Mouse (Mus musculus): ENCODE data around the gene Litaf. TPM values are rescaled to one million over a fixed set of nuclear protein-coding genes. Genes with fewer than 3 reads are reported as not detected.
"Not testable (repeated sequence)": the region's sequence is repeated elsewhere in the genome, so short reads cannot be mapped to it uniquely, and the experiment has no call there.

The Litaf gene
- polyA plus RNA-seq, 1 experiment: 107 TPM

DNA sequence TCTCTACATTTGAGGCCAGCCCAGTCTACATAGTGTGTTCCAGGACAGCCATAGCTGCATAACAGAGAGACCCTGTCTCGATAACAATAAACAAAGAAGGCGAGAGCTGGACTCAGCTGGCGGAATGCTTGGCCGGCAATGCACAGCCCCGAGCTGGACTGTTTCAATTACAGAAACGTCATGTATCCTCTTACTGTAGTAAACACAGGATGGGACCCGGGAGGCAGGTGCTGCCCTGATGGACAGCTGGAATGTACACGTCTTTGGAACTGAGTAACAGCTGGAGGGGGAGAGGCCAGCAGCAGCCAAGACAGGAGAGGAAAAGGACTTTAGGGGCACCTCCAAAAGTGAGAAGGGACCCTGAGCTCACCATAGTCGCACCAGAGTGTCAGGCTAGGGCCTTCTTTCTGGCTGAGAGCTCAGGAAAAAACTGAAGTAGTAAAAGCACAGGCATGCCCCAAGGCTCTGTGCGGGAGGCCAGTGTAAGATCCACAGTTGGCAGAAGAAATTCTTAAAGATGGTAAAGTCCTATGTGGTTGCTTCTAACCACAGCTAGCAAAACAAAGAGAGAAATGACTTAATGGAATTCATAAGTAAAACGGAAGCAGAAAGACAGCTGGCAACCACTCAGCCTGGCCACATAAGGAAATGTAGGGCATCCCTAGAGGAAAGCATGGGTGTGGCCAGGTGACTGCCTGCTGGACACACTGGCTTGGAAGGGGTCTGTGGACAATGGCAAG is 86.7 kb downstream of the Litaf start:
- no peaks in the 10 kb centered on the region for H3K36me3 ChIP-seq (ENCODE audit: control insufficient read depth, insufficient read depth, low read length)
- H3K4me3 ChIP-seq (ENCODE audit: control insufficient read depth, insufficient read depth, low read length): no peak overlapping the region
- TF ChIP-seq CTCF (IDR thresholded peaks at IDR 0.05; ENCODE audit: borderline replicate concordance, control insufficient read depth, extremely low read depth, insufficient read depth, low read length, poor library complexity): no peak
- TF ChIP-seq POLR2A (IDR thresholded peaks at IDR 0.05; ENCODE audit: control insufficient read depth, extremely low read depth, insufficient read depth, low read length, poor library complexity): no peak
- no peak overlapping the region for H3K27ac ChIP-seq (ENCODE audit: control insufficient read depth, insufficient read depth, low read length)
- no peaks in the 10 kb centered on the region for H3K27me3 ChIP-seq (ENCODE audit: control insufficient read depth, insufficient read depth, low read length)
- 42% methylated on average over 11 of the region's 11 CpGs for WGBS
- DNase-seq: peak; percentile 15
- H3K4me1 ChIP-seq (replicated peaks; ENCODE audit: control insufficient read depth, insufficient read depth, low read length): peaks cover 25% of the 10 kb centered on the region

- no peaks in the 10 kb centered on the region for H3K27me3 ChIP-seq (ENCODE audit: control insufficient read depth, insufficient read depth, low read length)
- no peak for DNase-seq
- TF ChIP-seq POLR2A (IDR thresholded peaks at IDR 0.05; ENCODE audit: control insufficient read depth, extremely low read depth, insufficient read depth, low read length, poor library complexity): no peak
- TF ChIP-seq CTCF (IDR thresholded peaks at IDR 0.05; ENCODE audit: borderline replicate concordance, control insufficient read depth, extremely low read depth, insufficient read depth, low read length, poor library complexity): no peak
- H3K4me1 ChIP-seq (replicated peaks; ENCODE audit: control insufficient read depth, insufficient read depth, low read length): peaks cover 25% of the 10 kb centered on the region
- H3K27ac ChIP-seq (ENCODE audit: control insufficient read depth, insufficient read depth, low read length): no peak overlapping the region
- no peaks in the 10 kb centered on the region for H3K36me3 ChIP-seq (ENCODE audit: control insufficient read depth, insufficient read depth, low read length)
- no peak overlapping the region for H3K4me3 ChIP-seq (ENCODE audit: control insufficient read depth, insufficient read depth, low read length)
- 65% methylated on average over 9 of the region's 9 CpGs for WGBS
Observed at GRCm38 (mm10) chr16:10977877-10978276, 88.1 kb downstream of the Litaf start.

DNA sequence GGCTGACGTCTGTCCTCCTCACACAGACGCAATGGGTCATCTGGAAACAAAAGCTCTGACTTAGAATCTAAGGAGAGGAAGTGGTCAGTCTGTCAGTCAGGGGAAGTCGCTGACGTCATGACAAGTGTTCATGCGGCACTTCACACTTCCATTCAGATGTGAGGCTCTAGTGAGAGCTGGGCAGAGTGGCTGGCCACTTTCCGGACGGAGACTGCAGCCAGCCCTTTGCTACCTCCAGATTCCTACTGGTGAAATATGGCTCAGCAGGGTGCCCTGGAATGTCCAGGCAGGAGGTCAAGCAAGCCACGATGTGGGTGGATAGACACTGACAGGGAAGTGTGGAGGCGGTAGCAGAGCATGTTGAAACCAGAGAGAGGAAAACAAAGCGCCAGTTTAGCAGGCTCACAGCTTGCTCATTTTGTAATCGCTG is 89.7 kb downstream of the Litaf start:
- Histone ChIP-seq H3K36me3 (ENCODE audit: control insufficient read depth, insufficient read depth, low read length) (no peaks in the 10 kb centered on the region), H3K4me1 (replicated peaks; ENCODE audit: control insufficient read depth, insufficient read depth, low read length) (peaks cover 25% of the 10 kb centered on the region), H3K4me3 (ENCODE audit: control insufficient read depth, insufficient read depth, low read length) (no peak overlapping the region), H3K27ac (ENCODE audit: control insufficient read depth, insufficient read depth, low read length) (no peak overlapping the region), H3K27me3 (ENCODE audit: control insufficient read depth, insufficient read depth, low read length) (no peaks in the 10 kb centered on the region)
- TF ChIP-seq CTCF (IDR thresholded peaks at IDR 0.05; ENCODE audit: borderline replicate concordance, control insufficient read depth, extremely low read depth, insufficient read depth, low read length, poor library complexity): no peak
- no peak for TF ChIP-seq POLR2A (IDR thresholded peaks at IDR 0.05; ENCODE audit: control insufficient read depth, extremely low read depth, insufficient read depth, low read length, poor library complexity)
- DNase-seq: no peak
- 73% methylated on average over 11 of the region's 11 CpGs for WGBS

- no peak for DNase-seq
- TF ChIP-seq POLR2A (IDR thresholded peaks at IDR 0.05; ENCODE audit: control insufficient read depth, extremely low read depth, insufficient read depth, low read length, poor library complexity) (no peak), CTCF (IDR thresholded peaks at IDR 0.05; ENCODE audit: borderline replicate concordance, control insufficient read depth, extremely low read depth, insufficient read depth, low read length, poor library complexity) (no peak)
- Histone ChIP-seq H3K36me3 (ENCODE audit: control insufficient read depth, insufficient read depth, low read length) (no peaks in the 10 kb centered on the region), H3K4me3 (ENCODE audit: control insufficient read depth, insufficient read depth, low read length) (no peak overlapping the region), H3K27ac (ENCODE audit: control insufficient read depth, insufficient read depth, low read length) (no peak overlapping the region), H3K4me1 (replicated peaks; ENCODE audit: control insufficient read depth, insufficient read depth, low read length) (peaks cover 29% of the 10 kb centered on the region), H3K27me3 (ENCODE audit: control insufficient read depth, insufficient read depth, low read length) (no peaks in the 10 kb centered on the region)
- 67% methylated on average over 5 of the region's 5 CpGs for WGBS
Observed at GRCm38 (mm10) chr16:10974939-10975338, 91.0 kb downstream of the Litaf start.

DNA sequence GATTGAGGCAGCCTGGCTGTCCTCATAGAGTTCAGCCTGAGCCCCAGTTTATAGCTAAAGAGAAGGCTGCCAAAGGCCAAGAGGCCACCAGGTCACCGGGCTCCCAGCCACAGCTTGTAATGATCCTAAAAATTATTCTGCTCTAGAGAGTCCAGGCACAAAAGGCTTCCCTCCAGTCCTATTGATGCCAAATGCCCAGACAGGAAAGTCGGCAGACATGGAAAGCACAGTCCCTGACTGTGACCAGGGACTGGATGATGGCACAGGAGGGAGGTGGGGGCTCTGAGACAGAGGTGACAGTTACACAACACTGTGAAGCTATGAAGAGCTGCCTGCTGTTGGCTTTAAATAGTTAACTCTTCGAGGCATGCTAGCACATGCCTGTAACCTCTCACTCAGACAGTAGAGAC is 91.9 kb downstream of the Litaf start:
- DNase-seq: no peak
- Histone ChIP-seq H3K27ac (ENCODE audit: control insufficient read depth, insufficient read depth, low read length) (no peak overlapping the region), H3K4me3 (ENCODE audit: control insufficient read depth, insufficient read depth, low read length) (no peak overlapping the region), H3K36me3 (ENCODE audit: control insufficient read depth, insufficient read depth, low read length) (no peaks in the 10 kb centered on the region), H3K4me1 (replicated peaks; ENCODE audit: control insufficient read depth, insufficient read depth, low read length) (peaks cover 28% of the 10 kb centered on the region), H3K27me3 (ENCODE audit: control insufficient read depth, insufficient read depth, low read length) (no peaks in the 10 kb centered on the region)
- WGBS: 89% methylated on average over 3 of the region's 3 CpGs
- TF ChIP-seq POLR2A (IDR thresholded peaks at IDR 0.05; ENCODE audit: control insufficient read depth, extremely low read depth, insufficient read depth, low read length, poor library complexity) (no peak), CTCF (IDR thresholded peaks at IDR 0.05; ENCODE audit: borderline replicate concordance, control insufficient read depth, extremely low read depth, insufficient read depth, low read length, poor library complexity) (no peak)

DNA sequence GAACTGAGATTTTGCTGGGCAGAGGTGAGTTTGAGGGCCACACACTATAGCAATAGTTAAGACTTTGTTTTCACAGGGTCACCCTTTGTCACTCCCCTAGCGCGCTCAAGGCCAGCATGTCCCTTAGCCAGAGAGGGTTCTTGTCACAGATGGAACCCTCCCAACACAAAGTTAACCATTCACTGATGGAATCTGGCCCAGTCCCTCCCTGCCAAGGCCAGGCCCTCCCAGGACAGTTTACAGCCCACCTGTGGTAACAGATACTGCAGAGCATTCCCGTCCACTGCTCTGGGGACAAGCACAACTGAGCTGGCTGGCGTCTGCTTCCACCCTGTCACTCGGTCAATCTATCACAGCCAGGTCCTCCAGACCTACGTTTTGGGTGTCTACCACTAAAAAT is 93.7 kb downstream of the Litaf start:
- WGBS: 88% methylated on average over 6 of the region's 6 CpGs
- TF ChIP-seq POLR2A (IDR thresholded peaks at IDR 0.05; ENCODE audit: control insufficient read depth, extremely low read depth, insufficient read depth, low read length, poor library complexity) (no peak), CTCF (IDR thresholded peaks at IDR 0.05; ENCODE audit: borderline replicate concordance, control insufficient read depth, extremely low read depth, insufficient read depth, low read length, poor library complexity) (no peak)
- H3K36me3 ChIP-seq (ENCODE audit: control insufficient read depth, insufficient read depth, low read length): no peaks in the 10 kb centered on the region
- H3K4me3 ChIP-seq (ENCODE audit: control insufficient read depth, insufficient read depth, low read length): no peak overlapping the region
- no peaks in the 10 kb centered on the region; the same call in 1 of the 2 replicates for H3K27me3 ChIP-seq (ENCODE audit: control insufficient read depth, insufficient read depth, low read length)
- H3K4me1 ChIP-seq (replicated peaks; ENCODE audit: control insufficient read depth, insufficient read depth, low read length): peaks cover 31% of the 10 kb centered on the region
- no peak overlapping the region for H3K27ac ChIP-seq (ENCODE audit: control insufficient read depth, insufficient read depth, low read length)
- DNase-seq: no peak

DNA sequence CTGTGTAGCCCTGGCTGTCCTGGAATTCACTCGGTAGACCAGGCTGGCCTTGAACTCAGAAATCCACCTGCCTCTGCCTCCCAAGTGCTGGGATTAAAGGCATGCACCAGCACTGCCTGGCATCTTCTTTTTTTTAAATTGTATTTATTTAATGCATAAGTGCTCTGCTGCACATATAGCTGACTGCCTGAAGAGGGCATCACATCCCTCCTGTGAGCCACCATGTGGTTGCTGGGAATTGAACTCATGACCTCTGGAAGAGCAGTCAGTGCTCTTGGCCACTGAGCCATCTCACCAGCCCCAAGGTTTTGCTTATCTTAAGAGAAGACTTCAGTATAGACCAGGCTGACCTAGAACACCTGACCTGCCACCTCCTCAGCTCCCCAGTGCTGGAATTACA is 96.0 kb downstream of the Litaf start:
- H3K4me3 ChIP-seq (ENCODE audit: control insufficient read depth, insufficient read depth, low read length); H3K27me3 ChIP-seq (ENCODE audit: control insufficient read depth, insufficient read depth, low read length); H3K27ac ChIP-seq (ENCODE audit: control insufficient read depth, insufficient read depth, low read length); H3K36me3 ChIP-seq (ENCODE audit: control insufficient read depth, insufficient read depth, low read length); DNase-seq: not testable (repeated sequence)
- H3K4me1 ChIP-seq (replicated peaks; ENCODE audit: control insufficient read depth, insufficient read depth, low read length): peaks cover 24% of the 10 kb centered on the region
- WGBS: 21% methylated on average over 1 of the region's 1 CpGs

Data from thymus, adult 2 months (tissue).